ENCODE assay signal across 29 mouse cellular contexts in genomic region chr8:89570639-89571325, GRCm38 (mm10).
DNase-seq lines count a peak whose midpoint lies in the region; ATAC-seq and TF ChIP-seq lines count a peak whose summit lies in the region.
"Had no signal": no experiment of that assay in that cellular context is flagged by ENCODE, and none has a peak within 500 bp of the region (broad histone marks: within the 10 kb centered on the region; RNA-seq: fewer than 3 reads in every experiment).

No protein-coding gene starts in this region.

- TF ChIP-seq CTCF in kidney, adult 2 months (conservative IDR thresholded peaks at IDR 0.05; ENCODE audit: insufficient read depth, insufficient read length, low read depth, low read length), result no peak

- peak overlapping the region; percentile 25; the same call in 1 of the 2 replicates for H3K9ac ChIP-seq in forebrain, embryonic 12.5 days
- H3K9ac ChIP-seq in forebrain, embryonic 11.5 days (ENCODE audit: low read length), result no peak overlapping the region
- H3K9ac ChIP-seq in kidney, embryonic 16.5 days (replicated peaks; ENCODE audit: low read length), result no peak overlapping the region
- no peak overlapping the region for H3K9ac ChIP-seq in neural tube, embryonic 12.5 days
- H3K9ac ChIP-seq: embryonic facial prominence, embryonic 12.5 days; heart, embryonic 13.5 days; hindbrain, embryonic 15.5 days; limb, embryonic 15.5 days; liver, embryonic 13.5 days had no signal

- H3K27ac ChIP-seq in forebrain, embryonic 12.5 days, result 0 out of 2 replicates have a peak overlapping the region, but pooled peaks have one; percentile 9
- no peak overlapping the region for H3K27ac ChIP-seq in forebrain, embryonic 11.5 days (ENCODE audit: low read depth, low read length)
- H3K27ac ChIP-seq in kidney, embryonic 16.5 days (ENCODE audit: low read length), result peak overlapping the region; percentile 71
- H3K27ac ChIP-seq in kidney, adult 2 months (ENCODE audit: insufficient read depth, low read depth, low read length), result no peak overlapping the region
- no peak overlapping the region for H3K27ac ChIP-seq in neural tube, embryonic 12.5 days
- H3K27ac ChIP-seq: embryonic facial prominence, embryonic 12.5 days; gastrocnemius, adult 2 months; heart, embryonic 13.5 days; hindbrain, embryonic 15.5 days; left cerebral cortex, adult 2 months; limb, embryonic 15.5 days; liver, embryonic 13.5 days had no signal

- H3K36me3 ChIP-seq in forebrain, embryonic 12.5 days (replicated peaks), result no peaks in the 10 kb centered on the region
- no peaks in the 10 kb centered on the region for H3K36me3 ChIP-seq in forebrain, embryonic 11.5 days (ENCODE audit: control insufficient read depth, insufficient read depth, low read length)
- no peaks in the 10 kb centered on the region for H3K36me3 ChIP-seq in kidney, embryonic 16.5 days (ENCODE audit: insufficient read depth, low read length)
- no peaks in the 10 kb centered on the region for H3K36me3 ChIP-seq in kidney, adult 2 months (ENCODE audit: control insufficient read depth, insufficient read depth, low read length)
- H3K36me3 ChIP-seq in neural tube, embryonic 12.5 days, result no peaks in the 10 kb centered on the region
- H3K36me3 ChIP-seq: embryonic facial prominence, embryonic 12.5 days; heart, embryonic 13.5 days; hindbrain, embryonic 15.5 days; limb, embryonic 15.5 days; liver, embryonic 13.5 days had no signal

- no peak for TF ChIP-seq POLR2A in kidney, adult 2 months (IDR thresholded peaks at IDR 0.05; ENCODE audit: low read depth, low read length)

- no peak overlapping the region for H3K4me3 ChIP-seq in forebrain, embryonic 12.5 days (replicated peaks)
- H3K4me3 ChIP-seq in forebrain, embryonic 11.5 days (ENCODE audit: low read depth, low read length), result no peak overlapping the region
- no peak overlapping the region for H3K4me3 ChIP-seq in kidney, embryonic 16.5 days (ENCODE audit: low read length)
- no peak overlapping the region for H3K4me3 ChIP-seq in kidney, adult 2 months (ENCODE audit: insufficient read depth, low read depth, low read length)
- no peak overlapping the region for H3K4me3 ChIP-seq in neural tube, embryonic 12.5 days
- H3K4me3 ChIP-seq: embryonic facial prominence, embryonic 12.5 days; gastrocnemius, adult 2 months; heart, embryonic 13.5 days; hindbrain, embryonic 15.5 days; left cerebral cortex, adult 2 months; limb, embryonic 15.5 days; liver, embryonic 13.5 days; megakaryocyte, embryonic 14.5 days had no signal

- no peak for DNase-seq in forebrain, embryonic 11.5 days (ENCODE audit: low spot score)
- DNase-seq in kidney, adult 2 months, result no peak
- DNase-seq in forelimb bud, embryonic 11.5 days (ENCODE audit: low read depth, low spot score), result peak; percentile 8
- no peak for DNase-seq in left cerebral cortex, adult 8-10 months (ENCODE audit: low spot score in 2 of 2)
- DNase-seq in layer of hippocampus, postnatal 25 days (ENCODE audit: extremely low spot score in 1 of 2, low spot score in 1 of 2), result no peak
- DNase-seq: adrenal gland, postnatal 25 days; cerebellum, adult 18-20 months; cerebellum, postnatal 10 days; gastrocnemius, adult 2 months; gastrocnemius, postnatal 36 days; heart, postnatal 10 days; kidney, adult 18-20 months; kidney, postnatal 14 days; layer of hippocampus, adult 9-11 months; liver, embryonic 13.5 days; lung, adult 18-20 months; lung, postnatal 4 days; midbrain, embryonic 14.5 days had no signal

- no peak overlapping the region for H3K4me2 ChIP-seq in forebrain, embryonic 12.5 days
- no peak overlapping the region for H3K4me2 ChIP-seq in forebrain, embryonic 11.5 days (ENCODE audit: low read depth, low read length, severe bottlenecking)
- no peak overlapping the region for H3K4me2 ChIP-seq in kidney, embryonic 16.5 days (replicated peaks; ENCODE audit: low read depth, low read length)
- H3K4me2 ChIP-seq in neural tube, embryonic 12.5 days (replicated peaks), result no peak overlapping the region
- H3K4me2 ChIP-seq: embryonic facial prominence, embryonic 12.5 days; heart, embryonic 13.5 days; hindbrain, embryonic 15.5 days; limb, embryonic 15.5 days; liver, embryonic 13.5 days had no signal

- 22% methylated on average over 10 of the region's 10 CpGs for WGBS in forebrain, embryonic 12.5 days
- WGBS in forebrain, embryonic 11.5 days, result 25% methylated on average over 10 of the region's 10 CpGs
- WGBS in kidney, embryonic 16.5 days, result 25% methylated on average over 10 of the region's 10 CpGs
- 59% methylated on average over 10 of the region's 10 CpGs for WGBS in kidney, adult 2 months
- 4% methylated on average over 10 of the region's 10 CpGs for WGBS in neural tube, embryonic 12.5 days

- peaks cover 23% of the 10 kb centered on the region for H3K27me3 ChIP-seq in forebrain, embryonic 12.5 days
- H3K27me3 ChIP-seq in forebrain, embryonic 11.5 days (ENCODE audit: control insufficient read depth, insufficient read depth, low read length), result peaks cover 4% of the 10 kb centered on the region; the same call in 1 of the 2 replicates
- H3K27me3 ChIP-seq in kidney, embryonic 16.5 days (ENCODE audit: insufficient read depth, low read length), result no peaks in the 10 kb centered on the region
- no peaks in the 10 kb centered on the region for H3K27me3 ChIP-seq in kidney, adult 2 months (replicated peaks; ENCODE audit: control insufficient read depth, insufficient read depth, low read length)
- H3K27me3 ChIP-seq in neural tube, embryonic 12.5 days (replicated peaks), result no peaks in the 10 kb centered on the region
- H3K27me3 ChIP-seq: megakaryocyte, embryonic 14.5 days had no signal

- peaks cover 52% of the 10 kb centered on the region for H3K4me1 ChIP-seq in forebrain, embryonic 12.5 days
- peaks cover 16% of the 10 kb centered on the region; the same call in 1 of the 2 replicates for H3K4me1 ChIP-seq in forebrain, embryonic 11.5 days (replicated peaks; ENCODE audit: control insufficient read depth, insufficient read depth, low read length)
- H3K4me1 ChIP-seq in kidney, embryonic 16.5 days (ENCODE audit: insufficient read depth, low read length), result peaks cover 41% of the 10 kb centered on the region
- no peaks in the 10 kb centered on the region for H3K4me1 ChIP-seq in kidney, adult 2 months (ENCODE audit: control insufficient read depth, insufficient read depth, low read length)
- peaks cover 25% of the 10 kb centered on the region for H3K4me1 ChIP-seq in neural tube, embryonic 12.5 days
- H3K4me1 ChIP-seq: embryonic facial prominence, embryonic 12.5 days; limb, embryonic 15.5 days; liver, embryonic 13.5 days; megakaryocyte, embryonic 14.5 days had no signal

- ATAC-seq in forebrain, embryonic 12.5 days (ENCODE audit: low FRiP score), result no peak
- no peak for ATAC-seq in forebrain, embryonic 11.5 days (replicated peaks; ENCODE audit: low FRiP score)
- ATAC-seq in kidney, embryonic 16.5 days (ENCODE audit: low FRiP score, low TSS enrichment), result no peak
- peak; percentile 42; the same call in 1 of the 2 replicates for ATAC-seq in neural tube, embryonic 12.5 days (ENCODE audit: low FRiP score, low read depth)
- ATAC-seq: CD4-positive, CD25-positive, alpha-beta regulatory T cell, adult 4 months; lung, postnatal 0 days had no signal

- no peaks in the 10 kb centered on the region for H3K9me3 ChIP-seq in forebrain, embryonic 12.5 days
- no peaks in the 10 kb centered on the region for H3K9me3 ChIP-seq in forebrain, embryonic 11.5 days (ENCODE audit: control insufficient read depth, low read length)
- H3K9me3 ChIP-seq in kidney, embryonic 16.5 days (ENCODE audit: low read length), result no peaks in the 10 kb centered on the region
- H3K9me3 ChIP-seq in neural tube, embryonic 12.5 days, result no peaks in the 10 kb centered on the region
- H3K9me3 ChIP-seq: embryonic facial prominence, embryonic 12.5 days; heart, embryonic 13.5 days; hindbrain, embryonic 15.5 days; limb, embryonic 15.5 days; liver, embryonic 13.5 days; megakaryocyte, embryonic 14.5 days had no signal

Comparison
In these comparisons a context has a peak if more than half of its experiments do, and no peak if none do; other contexts are left out.
1. H3K27ac ChIP-seq: peak in forebrain, embryonic 12.5 days (single experiment) and kidney, embryonic 16.5 days (single experiment); none in forebrain, embryonic 11.5 days (single experiment), kidney, adult 2 months (single experiment) and neural tube, embryonic 12.5 days (single experiment).